In the genomic region with DNA sequence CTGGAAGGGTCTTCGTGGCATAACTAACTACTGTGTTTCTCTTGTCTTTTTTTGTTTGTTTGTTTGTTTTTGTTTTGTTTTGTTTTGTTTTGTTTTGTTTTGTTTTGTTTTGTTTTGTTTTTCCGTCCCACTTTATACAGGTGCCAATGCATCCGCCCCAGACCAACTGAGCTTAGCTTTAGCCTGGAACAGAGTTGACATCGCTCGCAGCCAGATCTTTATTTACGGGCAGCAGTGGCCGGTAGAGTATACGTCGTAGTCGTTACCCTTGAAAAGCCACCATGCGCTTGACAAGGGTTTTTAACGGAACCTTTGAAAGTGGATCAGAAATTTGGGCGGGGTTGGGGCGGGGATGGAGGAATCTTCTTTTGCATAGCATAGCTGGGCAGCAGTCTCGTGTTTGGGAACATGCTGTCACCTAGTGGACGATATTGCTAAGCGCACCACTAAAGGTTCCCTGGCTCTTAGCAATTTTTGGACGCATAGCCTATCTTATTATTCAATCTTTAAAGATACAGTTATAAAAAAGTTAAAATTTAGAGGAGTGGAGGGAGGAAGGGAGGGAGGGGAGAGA, we compare ENCODE assay signal across 8 mouse cellular contexts.
DNase-seq lines count a peak whose midpoint lies in the region; ATAC-seq and TF ChIP-seq lines count a peak whose summit lies in the region.

No protein-coding gene starts in this region.

- no peak overlapping the region for H3K27ac ChIP-seq in ES-E14 (ENCODE audit: insufficient read depth, low read depth, low read length, poor library complexity, severe bottlenecking)
- no peak overlapping the region for H3K27ac ChIP-seq in liver, postnatal 0 days (ENCODE audit: low read depth)

- no peak for TF ChIP-seq EP300 in liver, postnatal 0 days (IDR thresholded peaks at IDR 0.05; ENCODE audit: low read depth)

- no peaks in the 10 kb centered on the region for H3K27me3 ChIP-seq in liver, postnatal 0 days (ENCODE audit: insufficient read depth, low read length)

- no peak overlapping the region for H3K4me2 ChIP-seq in liver, postnatal 0 days (ENCODE audit: low read depth, low read length)

- no peaks in the 10 kb centered on the region for H3K9me3 ChIP-seq in ES-E14 (ENCODE audit: control insufficient read depth, insufficient read depth, low read depth, low read length)
- H3K9me3 ChIP-seq in liver, postnatal 0 days (ENCODE audit: low read length) = no peaks in the 10 kb centered on the region

- H3K4me1 ChIP-seq in ES-E14 (ENCODE audit: control insufficient read depth in 2 of 2, insufficient read depth in 2 of 2, low read length in 2 of 2, poor library complexity in 1 of 2) = no peaks in the 10 kb centered on the region
- no peaks in the 10 kb centered on the region for H3K4me1 ChIP-seq in liver, postnatal 0 days (ENCODE audit: insufficient read depth)

- no peak overlapping the region for H3K9ac ChIP-seq in ES-E14 (ENCODE audit: insufficient read depth, low read depth, low read length, poor library complexity, severe bottlenecking)
- no peak overlapping the region for H3K9ac ChIP-seq in liver, postnatal 0 days (replicated peaks)

- TF ChIP-seq CTCF in liver, postnatal 0 days (IDR thresholded peaks at IDR 0.05; ENCODE audit: low read depth) = peak; percentile 79

- intact Hi-C loops in heart, postnatal 14 days (cut with DNase I) = loop anchor here (1.0 to 10.0 kb wide), 3 partner anchors 249 to 547 kb away; no protein-coding TSS in a partner anchor

- 0 out of 2 replicates have a peak, but pooled peaks have one; percentile 53 for ATAC-seq in liver, postnatal 0 days

- in situ Hi-C loops in ES-E14 (cut with MboI; ENCODE audit: low sequenced_read_pairs in 2 of 2, unreplicated experiment in 2 of 2) = loop anchor here (10.0 to 25.0 kb wide), 4 partner anchors 322 to 547 kb away; no protein-coding TSS in a partner anchor

- no peaks in the 10 kb centered on the region for H3K36me3 ChIP-seq in ES-E14 (ENCODE audit: control insufficient read depth, insufficient read depth, low read length, poor library complexity, severe bottlenecking)
- no peaks in the 10 kb centered on the region for H3K36me3 ChIP-seq in liver, postnatal 0 days (replicated peaks; ENCODE audit: insufficient read depth, low read length)

- DNase-seq in ES-E14 (ENCODE audit: low read depth, low spot score) = peak; percentile 33
- DNase-seq in brain, embryonic 18.5 days (ENCODE audit: low read depth, low spot score) = peak; percentile 56
- DNase-seq in fibroblast of lung, adult 2 months (ENCODE audit: low read depth) = peak; percentile 28
- DNase-seq in heart, postnatal 14 days = peak; percentile 32 to 53
- peak; percentile 56 to 70 for DNase-seq in kidney, postnatal 4 days
- DNase-seq in liver, postnatal 0 days = peak; percentile 25
- peak; percentile 73 for DNase-seq in retina, postnatal 1 day
- no peak for DNase-seq in T-cell, adult 2 months (ENCODE audit: low spot score)

- WGBS in liver, postnatal 0 days (ENCODE audit: insufficient replicate concordance) = 20% methylated on average over 18 of the region's 18 CpGs

- no peak overlapping the region for H3K4me3 ChIP-seq in ES-E14 (ENCODE audit: insufficient read depth in 1 of 2, low read depth in 1 of 2, low read length in 2 of 2, poor library complexity in 1 of 2, severe bottlenecking in 1 of 2)
- H3K4me3 ChIP-seq in liver, postnatal 0 days (ENCODE audit: low read depth, low read length) = no peak overlapping the region

TF ChIP-seq in ES-E14, 5 proteins besides CTCF, POLR2A, EP300 and RAD21:
- TF ChIP-seq MAFK (IDR thresholded peaks at IDR 0.05; ENCODE audit: insufficient read depth, low read depth, low read length) = no peak
- no peak for TF ChIP-seq ZNF384 (IDR thresholded peaks at IDR 0.05; ENCODE audit: low read depth, low read length)
- peak; percentile 92 for TF ChIP-seq ZC3H11A (IDR thresholded peaks at IDR 0.05; ENCODE audit: borderline replicate concordance, low read depth, low read length)
